Mouse (Mus musculus) heart, postnatal 25 days (tissue): Measurements from ENCODE around the gene Pip4k2c. TPM values are rescaled to one million over a fixed set of nuclear protein-coding genes. Genes with fewer than 3 reads are reported as not detected.
A peak's percentile ranks its signal among the peaks of the same experiment; 100 is the strongest.

Source experiments
- DNase-seq: peaks from one replicate; pipeline ENCODE4 v3.0.0; 2022; ENCODE audit warnings: low spot score
- intact Hi-C: fragments of 180-260 bp; cut with DNase I; formaldehyde crosslinking; loops from one replicate; pipeline ENCODE4 v1.15.1; 2025
- total RNA-seq, 2 experiments: library from RNA; stranded (reverse); gene quantifications; 2 replicates each; pipeline ENCODE4 v1.2.3; 2021

The Pip4k2c gene
- total RNA-seq, 2 experiments from 2014 or later = 23.3 to 24.6 TPM

DNA sequence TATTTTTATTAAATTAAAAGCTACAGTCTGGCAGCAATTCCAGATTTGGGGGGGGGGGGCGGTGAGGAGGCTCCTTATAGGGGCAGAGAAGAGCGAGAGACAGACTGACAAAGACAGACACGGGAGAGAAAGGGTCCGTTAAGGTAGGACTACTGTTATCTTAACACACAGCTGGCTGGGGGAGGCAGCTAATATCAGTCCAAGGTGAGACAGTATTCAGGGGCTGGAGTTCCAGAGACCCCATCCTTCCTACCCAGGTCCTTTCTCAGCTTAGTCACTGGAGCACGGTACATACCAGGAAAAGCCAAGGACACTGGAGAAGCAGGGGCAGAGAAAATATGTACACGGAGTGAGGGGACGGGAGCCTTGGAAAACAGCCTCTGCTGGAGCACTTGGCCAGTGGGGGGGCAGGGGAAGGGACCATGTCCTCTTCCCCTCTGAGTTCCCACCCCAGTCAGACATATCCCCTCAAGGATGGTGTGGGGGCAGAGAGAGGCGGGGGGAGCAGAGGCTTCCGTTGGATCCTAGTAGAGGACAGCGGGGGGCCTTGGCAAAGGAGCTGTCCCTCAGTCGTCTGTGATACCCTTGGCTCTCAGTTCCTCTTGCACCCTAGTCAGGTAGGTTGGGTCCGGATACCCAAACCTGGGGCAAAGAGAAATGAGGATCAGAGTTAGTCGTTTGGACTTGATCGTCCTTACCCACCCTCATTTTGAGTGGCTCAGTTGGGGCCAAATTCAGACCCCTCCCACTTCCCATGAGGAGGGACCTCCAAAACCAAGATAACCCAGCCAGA, 20.8 kb downstream of the Pip4k2c start:
- intact Hi-C loops = no loop called here
- DNase-seq = no peak

DNA sequence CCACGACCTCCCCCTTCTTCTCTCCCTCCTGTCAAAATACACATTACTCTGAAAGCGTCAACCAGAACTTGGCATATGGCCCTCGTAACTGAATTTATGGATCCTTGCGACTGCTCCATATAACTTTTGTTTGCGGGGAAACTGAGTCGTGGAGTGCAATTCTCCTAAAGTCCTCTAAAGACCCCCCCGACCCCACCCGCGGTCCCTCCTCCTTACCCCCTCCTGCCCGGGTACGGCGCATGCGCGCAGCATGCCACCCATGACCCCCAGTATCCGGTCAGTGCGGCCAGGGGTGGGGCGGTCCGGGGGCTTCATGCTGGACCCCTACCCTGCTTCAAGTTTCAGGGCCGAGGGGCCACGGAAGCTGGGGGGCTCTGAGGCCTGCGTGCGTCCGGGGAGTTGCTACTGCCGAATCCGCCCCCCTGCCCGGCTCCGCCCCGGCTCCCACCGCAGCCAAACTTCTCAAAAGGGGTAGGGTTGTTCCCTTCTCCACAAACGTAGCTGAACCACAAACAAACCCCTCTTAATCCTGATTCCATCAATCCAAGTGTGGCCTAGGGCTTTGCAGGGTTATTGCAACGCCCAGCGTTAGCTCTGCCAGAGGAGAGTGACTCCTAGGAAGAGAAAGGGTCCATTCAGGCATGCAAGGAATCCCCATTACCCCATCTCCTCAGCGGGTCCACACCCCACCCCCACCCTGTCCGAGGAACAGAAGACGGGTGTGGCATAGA, 21.6 kb downstream of the Pip4k2c start, which contains the start of gene Arhgef25:
TSS of gene Arhgef25 (minus strand) at position 433 of the 731 bp plus-strand sequence.
- intact Hi-C loops = no loop called here
- DNase-seq = peak; percentile 59

DNA sequence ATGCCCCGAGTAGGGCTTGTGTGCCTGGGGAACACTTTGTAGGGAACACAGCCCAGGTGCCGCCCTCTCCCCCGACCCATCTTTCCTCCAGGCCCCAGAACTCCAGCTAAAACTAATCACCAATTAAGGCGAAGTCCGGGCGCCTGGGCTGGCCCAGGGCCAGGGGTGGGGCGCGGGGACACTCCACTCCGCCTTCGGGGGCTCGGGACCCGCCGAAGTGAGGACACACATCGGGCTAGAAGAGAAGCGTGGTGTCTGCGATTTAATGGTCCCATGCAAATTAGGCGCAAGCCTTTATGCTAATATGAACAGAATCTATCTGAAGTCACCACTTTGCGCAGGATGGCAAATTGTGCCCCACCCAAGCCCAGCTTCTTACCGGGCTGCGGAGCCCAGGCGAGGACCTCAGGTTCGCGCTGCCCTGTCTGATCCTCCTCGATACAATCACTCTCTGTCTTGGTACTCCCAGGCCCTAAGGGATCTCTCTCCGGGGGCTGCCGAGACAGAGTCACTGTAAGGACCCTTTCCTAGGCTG, 22.2 kb downstream of the Pip4k2c start:
- DNase-seq = peak; percentile 42
- intact Hi-C loops = no loop called here

DNA sequence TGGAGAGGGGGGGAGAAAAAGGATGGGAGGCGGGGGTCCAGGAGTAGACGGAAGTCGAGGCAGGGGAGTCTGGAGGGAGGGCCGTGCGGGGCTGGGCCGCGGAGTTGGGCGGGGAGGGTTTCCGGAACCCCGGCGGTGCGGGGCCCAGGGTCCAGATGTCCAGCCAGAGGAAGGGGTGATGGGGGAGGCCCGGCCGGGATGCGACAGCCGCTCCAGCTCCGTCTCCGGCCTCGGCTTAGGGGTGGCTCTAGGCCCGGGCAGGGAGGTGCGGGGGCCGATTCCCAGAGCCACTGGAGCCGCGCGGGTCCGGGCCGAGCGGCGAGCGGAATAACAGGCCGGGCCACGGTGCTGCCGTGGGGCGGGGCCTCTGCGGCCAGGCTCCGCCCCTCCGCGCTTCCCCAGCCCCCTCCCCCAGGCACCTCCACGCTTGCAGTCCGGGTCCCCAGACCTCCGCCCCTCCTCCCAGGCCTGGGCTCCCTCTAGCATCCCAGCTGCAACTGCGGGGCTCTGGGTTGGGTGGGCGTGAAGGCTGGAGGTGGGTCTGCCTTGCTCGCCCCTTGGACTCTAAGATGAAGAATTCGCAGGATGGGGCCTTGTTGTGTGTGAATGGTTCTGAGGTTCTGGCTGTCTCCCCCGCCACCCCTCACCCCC, 22.8 kb downstream of the Pip4k2c start:
- intact Hi-C loops = no loop called here
- DNase-seq = peak; percentile 52

DNA sequence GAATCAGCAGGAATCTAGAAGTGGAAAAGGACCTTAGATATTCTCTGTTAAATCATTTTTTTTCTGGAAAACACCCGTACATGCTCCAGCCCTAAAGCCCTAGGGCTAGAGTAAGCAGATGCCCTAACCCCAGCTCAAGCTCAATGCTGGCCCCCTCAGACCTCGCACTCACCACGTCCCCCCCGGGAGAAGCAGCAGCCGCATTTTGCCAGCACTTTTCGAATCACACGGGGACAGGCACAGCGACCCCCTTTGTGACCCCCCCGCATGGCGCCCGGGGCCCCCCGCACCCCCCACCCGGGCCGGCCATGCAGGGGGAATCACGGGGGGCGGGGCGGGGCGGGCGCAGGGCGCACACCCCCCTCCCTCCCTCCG, 23.3 kb downstream of the Pip4k2c start:
- no peak for DNase-seq
- intact Hi-C loops = no loop called here

DNA sequence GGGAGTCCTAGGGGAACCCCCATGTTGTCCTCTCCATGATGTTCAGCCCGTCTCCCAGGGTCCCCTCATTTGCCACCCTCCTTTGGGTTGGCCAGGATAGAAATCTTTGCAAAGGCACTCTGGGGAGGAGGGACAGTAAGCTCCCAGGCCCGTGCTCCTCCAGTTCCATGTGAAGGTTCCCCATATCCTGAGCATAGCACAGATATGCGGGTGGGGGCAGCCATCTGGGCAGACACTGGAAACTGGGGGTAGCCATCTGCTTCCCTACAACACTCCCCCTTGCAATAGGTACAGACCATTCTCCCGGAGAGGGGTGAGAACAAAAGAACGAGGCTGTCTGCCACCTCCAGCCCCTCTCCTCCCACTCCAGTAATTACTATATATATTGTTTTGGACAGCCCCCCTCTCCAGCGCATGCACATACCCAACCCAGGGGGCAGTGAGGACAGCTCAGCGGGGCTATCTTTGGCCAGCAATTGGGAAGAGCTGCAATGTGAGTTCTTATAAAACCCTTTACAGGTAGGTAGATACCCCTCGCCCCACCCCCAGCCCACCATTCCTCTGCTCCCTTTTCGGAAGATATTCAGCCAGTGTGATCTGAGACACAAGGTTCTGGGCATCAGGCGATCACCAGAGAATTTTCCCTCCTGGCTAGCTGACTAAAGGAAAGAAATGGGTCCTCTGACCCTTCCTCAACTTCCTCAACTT, 23.9 kb downstream of the Pip4k2c start:
- intact Hi-C loops = no loop called here
- no peak for DNase-seq

DNA sequence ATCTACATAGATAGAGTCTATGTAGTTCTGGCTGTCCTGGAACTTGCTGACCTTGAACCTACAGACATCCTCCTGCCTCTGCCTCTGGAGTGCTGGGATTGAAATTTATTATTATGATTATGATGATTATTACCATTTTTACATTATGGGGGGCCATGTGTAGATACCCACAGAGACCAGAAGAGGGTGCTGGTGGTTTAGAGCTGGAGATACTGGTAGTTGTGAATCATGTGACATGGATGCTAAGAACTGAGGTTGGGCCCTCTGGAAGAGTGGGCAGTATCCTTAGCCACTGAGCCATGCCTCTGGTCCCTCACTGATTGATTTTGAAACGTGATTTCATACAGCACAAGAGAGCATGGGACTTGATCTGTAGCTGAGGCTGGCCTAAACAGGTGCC, 24.9 kb downstream of the Pip4k2c start:
- intact Hi-C loops = no loop called here
- DNase-seq = no peak

DNA sequence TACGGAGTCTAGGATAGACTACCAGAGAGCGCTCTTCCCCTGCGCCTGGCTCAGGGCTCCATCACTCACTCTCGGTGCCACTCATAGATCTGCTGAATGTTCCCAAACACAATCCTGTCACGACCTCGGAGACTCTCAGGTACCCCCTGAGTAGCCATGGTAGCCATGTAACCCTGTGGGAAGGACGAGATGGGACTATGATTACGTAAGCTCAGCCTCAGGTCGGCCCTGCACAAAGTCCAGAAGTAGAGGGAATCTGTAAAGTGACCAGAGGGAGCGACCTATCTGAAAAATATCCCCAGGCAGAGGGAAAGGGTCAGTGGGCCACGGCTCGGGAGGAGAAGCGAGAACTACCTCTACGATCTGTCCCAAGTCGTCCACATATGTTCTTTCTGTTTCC, 25.9 kb downstream of the Pip4k2c start:
- intact Hi-C loops = no loop called here
- DNase-seq = no peak

DNA sequence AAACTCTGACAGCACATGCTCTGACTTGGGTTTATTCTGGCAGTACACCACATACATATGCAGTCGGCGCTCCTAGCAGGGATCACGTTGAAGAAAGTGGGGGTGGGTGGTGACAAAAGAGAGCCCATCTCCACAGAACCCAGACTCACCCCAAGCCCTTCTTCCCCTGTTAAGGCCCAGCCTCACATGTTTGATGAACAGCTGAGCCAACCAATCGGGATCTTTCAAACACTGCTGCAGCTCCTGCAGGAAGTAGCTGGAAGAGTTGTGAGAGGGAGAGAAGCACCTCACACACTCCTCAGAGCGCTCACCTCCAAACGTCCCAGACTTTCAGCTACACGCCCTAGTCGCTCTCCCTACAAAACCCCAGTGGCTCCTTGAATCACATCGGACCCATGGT, 26.3 kb downstream of the Pip4k2c start:
- DNase-seq = no peak
- intact Hi-C loops = no loop called here

DNA sequence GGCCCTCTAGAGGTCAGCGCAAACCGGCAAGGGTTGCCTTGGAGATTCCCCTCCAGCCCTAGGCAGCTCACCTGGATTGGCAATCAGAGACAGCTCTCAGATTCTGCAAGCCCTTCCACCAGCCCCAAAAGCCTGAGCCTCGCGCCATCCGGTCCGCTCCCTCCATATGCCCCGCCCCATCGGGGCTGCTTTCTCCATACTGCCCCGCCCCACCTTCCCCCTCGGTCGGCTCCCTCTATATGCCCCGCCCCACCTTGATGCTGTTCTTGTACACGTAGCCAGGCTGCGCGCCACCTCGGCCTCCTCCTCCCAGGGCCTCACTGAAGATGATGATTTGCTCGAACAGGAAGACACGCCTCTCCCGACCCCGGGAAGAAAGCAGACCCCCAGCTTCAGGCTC, 27.6 kb downstream of the Pip4k2c start:
- DNase-seq = no peak

DNA sequence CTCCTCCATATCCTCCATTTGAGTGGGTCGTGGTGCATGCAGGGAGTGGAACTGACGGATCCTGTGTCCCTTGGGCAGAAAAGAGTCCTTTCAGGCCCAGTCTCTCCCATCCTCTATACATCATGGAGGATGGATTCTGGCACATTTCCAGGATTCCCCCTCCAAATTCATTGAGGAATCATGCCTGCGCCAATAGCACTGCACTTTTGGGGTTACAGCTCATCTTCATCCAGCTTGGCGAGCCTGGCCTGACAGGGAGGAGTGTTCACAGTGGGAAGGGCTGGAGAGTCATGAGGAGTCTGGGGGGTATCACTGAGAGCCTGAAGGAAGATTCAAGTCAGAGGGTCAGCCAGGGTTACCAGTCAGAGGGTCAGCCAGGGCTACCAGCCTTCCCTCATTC, 28.8 kb downstream of the Pip4k2c start:
- intact Hi-C loops = no loop called here
- no peak for DNase-seq

More for the DNA sequence above, 27.6 kb downstream of the Pip4k2c start:
- intact Hi-C loops = no loop called here

DNA sequence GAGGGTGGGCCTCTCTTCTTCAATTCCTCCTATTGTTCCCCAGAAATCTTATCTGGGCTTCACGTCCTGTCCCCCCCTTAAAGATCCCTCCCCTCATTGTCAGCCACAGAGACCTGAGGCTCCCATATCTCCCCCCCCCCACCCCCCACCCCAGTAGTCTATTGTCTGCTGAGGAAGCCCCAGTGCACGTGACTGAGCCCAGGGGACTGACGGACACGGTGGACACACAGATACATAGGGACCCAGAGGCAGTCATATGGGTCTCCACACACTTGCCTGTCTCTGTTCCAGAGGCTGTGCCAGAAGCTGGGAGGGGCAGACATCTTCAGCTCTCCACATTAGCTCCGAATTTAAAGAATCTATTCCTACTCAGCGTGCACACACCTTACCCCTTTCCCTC, 29.8 kb downstream of the Pip4k2c start:
- intact Hi-C loops = loop anchor here (2.0 kb wide), 1 partner anchor 29 kb away; the partner anchor contains the start of gene Pip4k2c
- no peak for DNase-seq

DNA sequence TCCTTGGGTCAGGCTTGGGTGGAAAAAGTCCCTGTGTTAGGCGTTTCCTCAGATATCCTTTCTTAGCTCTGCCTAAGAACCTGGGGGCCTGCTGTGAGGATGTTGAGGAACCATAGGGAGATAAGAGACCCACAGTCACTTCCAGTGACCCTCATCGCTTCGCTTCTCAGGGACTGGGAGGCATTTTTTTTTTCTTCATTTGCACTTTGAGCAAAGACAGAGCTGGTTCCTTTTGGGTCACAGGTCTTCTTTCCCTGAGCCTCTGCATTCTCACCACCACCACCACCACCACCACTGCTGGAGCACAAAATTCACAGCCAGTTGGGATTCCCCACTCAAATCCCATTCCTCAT, 30.7 kb downstream of the Pip4k2c start:
- intact Hi-C loops = loop anchor here (2.0 kb wide), 1 partner anchor 30 kb away; the partner anchor contains the start of gene Pip4k2c
- no peak for DNase-seq

DNA sequence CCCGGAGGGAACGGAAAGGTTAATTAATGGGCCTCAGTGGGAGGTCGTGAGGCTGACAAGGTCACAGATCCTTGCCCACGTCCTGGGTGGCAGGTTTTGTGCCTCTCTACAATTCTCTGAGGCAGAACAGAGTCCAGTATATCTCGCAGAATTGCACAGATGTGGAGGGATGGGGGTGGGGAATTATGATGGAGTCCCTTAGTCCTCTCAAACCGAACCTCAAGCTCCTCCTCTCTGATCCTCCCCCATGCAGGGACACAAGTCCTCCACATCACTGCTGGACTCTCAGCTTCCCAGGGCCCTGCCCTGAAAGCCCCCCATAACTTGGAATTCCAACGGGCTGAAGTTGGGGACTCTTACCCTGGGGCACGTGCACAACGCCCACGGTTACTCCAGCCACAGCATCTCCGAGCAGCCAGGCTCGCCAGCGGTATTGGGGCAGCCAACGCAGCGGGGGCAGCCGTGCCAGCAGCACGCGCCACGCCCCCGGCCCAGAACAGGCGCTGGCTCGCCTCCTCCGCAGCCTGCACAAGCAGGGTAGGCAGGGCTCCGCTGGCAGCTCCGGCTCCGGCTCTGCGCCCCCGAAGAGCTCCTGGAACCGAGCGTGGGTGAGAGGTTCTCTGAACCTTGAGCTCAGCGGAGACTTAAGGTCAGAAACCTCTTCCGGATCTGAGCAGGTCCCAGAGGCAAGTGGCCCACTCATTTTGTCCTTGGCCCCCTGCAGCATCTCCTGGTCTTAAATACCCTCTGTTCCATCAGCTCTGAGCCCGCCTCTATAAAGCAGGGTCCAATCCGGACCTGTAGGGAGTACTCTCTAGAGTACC, 31.3 kb downstream of the Pip4k2c start, which contains the start of gene Slc26a10:
TSS of gene Slc26a10 (minus strand) at position 775 of the 824 bp plus-strand sequence.
- intact Hi-C loops = loop anchor here (2.0 kb wide), 1 partner anchor 31 kb away; the partner anchor contains the start of gene Pip4k2c
- DNase-seq = no peak

DNA sequence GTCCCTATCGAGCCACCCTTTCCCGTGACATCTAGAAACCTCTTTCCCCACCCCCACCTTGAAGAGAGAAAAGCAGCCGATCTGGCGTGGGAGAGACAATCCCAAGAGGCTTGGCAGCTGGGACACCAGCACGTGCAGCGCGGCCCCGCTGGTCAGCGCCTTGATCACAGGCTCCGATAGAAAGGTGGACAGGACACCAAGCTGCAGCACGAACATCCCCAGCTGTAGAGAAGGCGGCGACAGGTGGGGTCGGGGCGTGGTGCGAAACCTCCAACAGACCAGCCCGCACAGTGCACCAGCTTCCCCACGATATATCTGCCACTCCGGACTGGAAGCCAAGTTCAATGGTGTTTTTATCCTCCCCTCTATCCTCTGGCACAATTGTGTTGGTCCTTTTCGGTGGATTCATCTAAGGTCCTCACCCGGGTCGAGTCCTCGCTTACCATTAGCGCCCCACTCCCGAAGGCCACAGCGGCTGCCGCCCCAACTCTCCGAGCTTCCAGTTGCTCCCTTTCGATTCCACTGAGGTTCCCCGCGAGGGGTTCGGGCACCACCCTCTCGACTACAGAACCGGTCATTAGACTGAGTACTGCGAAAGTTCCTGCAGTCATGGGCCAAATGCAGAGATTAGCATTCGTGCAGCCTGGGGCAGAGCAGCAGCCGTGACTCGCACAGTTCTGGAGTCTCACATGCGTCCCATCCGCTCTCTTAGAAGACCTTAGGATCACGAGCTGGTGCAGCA, 32.9 kb downstream of the Pip4k2c start:
- DNase-seq = no peak
- intact Hi-C loops = no loop called here

DNA sequence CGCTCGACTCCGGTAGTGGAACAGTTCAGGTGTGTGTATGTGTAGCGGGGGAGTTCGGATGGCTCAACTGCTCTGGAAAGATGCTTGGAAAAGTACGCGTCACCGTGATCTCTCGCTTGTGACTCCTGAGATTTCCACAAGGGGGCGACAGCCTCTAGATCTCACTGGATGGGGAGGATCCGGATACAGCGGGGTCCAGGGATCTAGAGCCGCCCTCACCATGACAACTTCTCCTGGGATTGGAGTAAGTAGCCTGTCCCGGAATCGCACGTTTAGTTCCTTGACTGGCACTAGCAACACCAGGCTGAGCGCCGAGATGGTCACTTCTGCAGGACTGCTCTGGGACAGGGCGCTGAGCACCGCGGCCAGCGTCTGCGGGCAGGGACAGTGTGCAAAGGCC, 33.7 kb downstream of the Pip4k2c start:
- peak; percentile 63 for DNase-seq
- intact Hi-C loops = loop anchor here (1.0 kb wide), 1 partner anchor 52 kb away; no protein-coding TSS in a partner anchor

DNA sequence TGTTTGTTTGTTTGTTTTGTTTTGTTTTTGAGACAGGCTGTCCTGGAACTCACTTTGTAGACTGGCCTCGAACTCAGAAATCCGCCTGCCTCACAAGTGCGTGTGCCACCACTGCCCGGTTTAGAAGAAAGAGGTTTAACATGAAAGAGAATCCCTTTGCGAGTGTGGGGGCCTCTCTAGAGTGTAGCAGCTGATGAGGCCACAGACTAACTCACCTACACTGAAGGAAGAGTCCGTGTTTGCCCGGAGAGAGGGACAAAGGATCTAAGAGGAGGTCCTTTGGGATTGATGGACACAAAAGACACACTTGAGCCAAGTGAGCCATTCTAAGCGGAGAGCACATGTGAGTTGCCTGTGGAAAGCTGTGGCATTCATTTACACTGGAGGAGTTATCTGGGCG, 34.1 kb downstream of the Pip4k2c start:
- DNase-seq = no peak
- intact Hi-C loops = loop anchor here (1.0 kb wide), 1 partner anchor 52 kb away; no protein-coding TSS in a partner anchor

DNA sequence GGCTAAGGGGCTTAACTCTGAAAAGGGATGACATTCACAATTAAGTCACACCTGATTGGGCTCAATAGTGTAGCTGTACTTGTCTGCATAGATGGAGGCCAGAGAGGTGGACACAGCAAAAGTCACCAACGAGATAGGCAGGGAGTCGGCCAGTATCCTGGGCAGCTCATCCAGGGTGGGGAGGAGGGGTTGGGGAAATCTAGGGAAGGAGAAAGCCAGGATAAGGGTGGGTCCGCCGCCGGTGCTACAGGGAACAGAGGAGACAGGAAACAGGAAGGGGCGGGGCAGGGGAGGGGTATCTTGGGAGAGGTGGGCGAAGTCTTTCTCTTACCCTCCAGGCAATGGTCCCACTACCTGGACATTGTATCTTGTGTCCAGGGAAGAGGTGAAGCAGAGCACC, 34.6 kb downstream of the Pip4k2c start:
- intact Hi-C loops = loop anchor here (1.0 kb wide), 1 partner anchor 53 kb away; no protein-coding TSS in a partner anchor
- no peak for DNase-seq
